Mouse (Mus musculus) testis, adult 2 months (tissue): ENCODE data around the gene Ufm1.

Experiments
- CTCF ChIP-seq: fragments of 200-500 bp; IDR thresholded peaks from 2 replicates; pipeline ENCODE4 v1.5.1; 2012; ENCODE audit warnings: low read depth, mild to moderate bottlenecking, inconsistent platforms, low read length, moderate library complexity; ENCODE audit not compliant: control insufficient read depth, insufficient read depth, insufficient replicate concordance
- POLR2A ChIP-seq: fragments of 200-500 bp; IDR thresholded peaks from 2 replicates; pipeline ENCODE4 v1.6.1; 2012; ENCODE audit warnings: low read depth, mild to moderate bottlenecking, inconsistent platforms, low read length, moderate library complexity; ENCODE audit not compliant: control insufficient read depth

GRCm38 (mm10) chr3:53813421-53813977 lies 50.1 kb downstream of the Ufm1 start:
- no peak for TF ChIP-seq CTCF
- TF ChIP-seq POLR2A = no peak
